Mouse (Mus musculus) cerebellum, postnatal 36 days (tissue): ENCODE data around the gene E2f4.
A peak's percentile ranks its signal among the peaks of the same experiment; 100 is the strongest.

ENCODE experiments used
- DNase-seq, 2 experiments: peaks; one replicate each; pipeline ENCODE4 v3.0.0; 2021 to 2022; ENCODE audit warnings: mixed read lengths in 2 of 2

E2f4 gene

DNA sequence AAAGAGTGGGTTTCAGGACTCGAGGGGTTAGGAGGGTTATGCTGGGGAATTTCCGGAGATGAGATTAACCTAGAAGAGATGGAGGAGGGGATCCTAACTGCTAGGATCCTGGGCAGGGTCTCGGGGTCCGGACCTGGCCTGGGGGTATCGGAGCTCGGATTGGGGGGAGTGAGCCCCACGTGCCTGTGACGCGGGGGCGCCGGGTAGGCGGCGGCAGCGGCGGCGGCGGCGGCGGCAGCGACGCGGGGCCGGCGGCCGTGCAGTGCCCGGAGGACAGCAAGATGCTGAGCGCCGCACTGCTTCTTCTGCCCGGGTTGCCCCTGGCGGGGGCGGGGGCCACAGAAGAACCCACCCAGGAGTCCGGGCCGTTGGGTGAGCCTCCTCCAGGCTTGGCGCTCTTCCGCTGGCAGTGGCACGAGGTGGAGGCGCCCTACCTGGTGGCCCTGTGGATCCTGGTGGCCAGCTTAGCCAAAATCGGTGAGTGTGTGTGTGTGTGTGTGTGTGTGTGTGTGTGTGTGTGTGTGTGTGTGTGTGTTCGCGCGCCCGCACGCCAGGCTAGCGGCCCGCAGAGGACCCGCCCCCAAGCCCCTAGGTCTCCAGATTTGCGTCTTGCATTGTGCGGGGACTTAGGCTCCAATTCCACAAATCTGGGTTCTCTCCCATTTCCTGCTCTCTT, 51.8 kb downstream of the E2f4 start:
- DNase-seq, result peak; percentile 54 to 65

DNA sequence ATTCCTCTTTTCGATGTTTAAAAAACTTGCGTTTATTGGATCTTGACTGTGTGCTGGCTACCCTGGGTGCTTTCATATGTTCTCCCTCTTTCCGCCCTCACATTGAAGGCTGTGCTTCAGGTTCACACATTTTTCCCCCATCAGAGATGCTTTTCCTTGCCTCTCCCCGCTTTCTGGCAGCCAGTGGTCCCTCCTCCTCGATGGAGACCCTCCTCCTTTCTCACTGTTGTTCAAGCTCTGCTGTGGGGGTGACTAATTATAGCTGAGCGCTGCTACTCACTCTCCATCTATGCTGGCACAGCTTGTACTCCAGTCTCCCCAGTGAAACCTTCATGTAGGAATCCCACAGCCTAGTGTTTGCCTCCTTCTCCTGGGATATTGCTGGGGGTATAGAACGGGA, 52.7 kb downstream of the E2f4 start:
- peak in 1 of 2 experiments; percentile 34 for DNase-seq

DNA sequence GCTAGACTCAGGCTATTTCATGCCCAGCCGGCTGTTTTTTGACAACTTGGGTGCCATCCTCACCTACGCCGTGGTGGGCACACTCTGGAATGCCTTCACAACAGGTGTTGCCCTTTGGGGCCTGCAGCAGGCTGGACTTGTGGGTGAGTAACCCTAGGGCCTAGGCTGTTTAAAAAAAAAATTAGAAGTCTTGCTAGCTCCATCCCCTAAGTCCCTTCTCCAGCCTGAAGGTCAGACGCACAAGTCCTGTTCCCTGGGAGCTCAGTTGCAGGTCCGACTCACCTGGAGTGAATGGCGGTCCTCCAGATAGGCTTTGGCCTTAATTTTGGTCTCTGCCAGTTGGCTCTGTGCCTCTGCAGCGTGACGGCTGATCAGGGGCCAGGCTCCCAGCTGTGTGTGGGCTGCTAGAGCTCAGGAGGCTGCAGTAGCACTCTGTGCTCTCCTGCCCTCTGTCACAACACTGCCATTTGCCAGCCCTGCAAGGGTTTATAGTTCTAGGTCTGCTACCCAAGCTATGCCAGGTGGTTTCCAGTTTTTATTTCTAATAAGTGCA, 56.2 kb downstream of the E2f4 start:
- DNase-seq, result peak; percentile 62 to 67

DNA sequence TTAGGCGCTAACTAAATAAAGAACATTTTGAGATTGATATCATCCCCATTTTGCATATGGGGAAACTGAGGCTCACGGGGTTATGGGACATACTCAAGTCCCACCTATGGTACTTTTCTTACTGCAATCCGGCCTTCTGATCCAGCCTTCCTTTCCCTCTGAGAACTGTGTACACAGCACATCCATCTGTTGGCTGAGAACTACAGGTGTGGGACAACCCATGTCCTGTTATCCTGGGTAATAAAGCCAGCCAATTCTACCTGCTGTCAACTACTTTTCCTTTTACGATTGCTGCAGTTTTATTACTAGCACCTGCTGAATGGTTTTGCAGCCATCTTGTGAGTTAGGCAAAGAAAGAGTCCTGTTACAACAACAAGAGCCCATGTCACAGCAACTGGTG, 57.1 kb downstream of the E2f4 start:
- DNase-seq, result no peak
